Mouse (Mus musculus) kidney, adult 11 months (tissue): Measurements from ENCODE around the gene Irx5.

ENCODE experiments used
- DNase-seq: peaks from one replicate; pipeline ENCODE4 v3.0.0; 2022

The Irx5 gene

GRCm38 (mm10) chr8:92357398-92357981 is at the start of gene Irx5:
Gene Irx5 (plus strand): TSS chr8:92357625.
- peak; percentile 72 for DNase-seq

DNA sequence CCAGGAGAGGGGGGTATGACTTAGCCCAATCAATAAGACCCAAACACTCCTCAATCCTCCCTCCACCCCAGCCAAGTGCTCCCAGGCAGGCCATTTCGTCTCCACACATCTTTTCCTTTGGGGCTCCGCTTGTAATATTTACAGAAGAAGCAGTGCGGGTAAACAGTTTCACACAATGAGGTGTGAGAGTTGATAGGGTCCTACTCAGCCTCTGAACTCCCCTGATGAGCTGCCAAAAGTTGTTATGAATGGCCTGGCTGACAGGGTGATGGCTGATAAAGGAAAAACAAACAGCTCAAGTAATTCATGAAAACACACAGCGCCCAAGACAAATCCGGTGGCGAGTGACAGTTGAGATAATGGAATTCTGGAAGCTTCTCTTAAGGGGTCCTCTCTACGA is 45.2 kb upstream of the Irx5 start:
- no peak for DNase-seq

- DNase-seq = no peak
Measured at GRCm38 (mm10) chr8:92313707-92314106, 43.7 kb upstream of the Irx5 start.

GRCm38 (mm10) chr8:92323751-92324150 is 33.7 kb upstream of the Irx5 start:
- DNase-seq = no peak

GRCm38 (mm10) chr8:92327176-92327575 is 30.2 kb upstream of the Irx5 start:
- DNase-seq = no peak

GRCm38 (mm10) chr8:92329273-92329672 is 28.2 kb upstream of the Irx5 start:
- DNase-seq = no peak

- peak; percentile 7 for DNase-seq
Measured at GRCm38 (mm10) chr8:92331811-92332210, 25.6 kb upstream of the Irx5 start.

DNA sequence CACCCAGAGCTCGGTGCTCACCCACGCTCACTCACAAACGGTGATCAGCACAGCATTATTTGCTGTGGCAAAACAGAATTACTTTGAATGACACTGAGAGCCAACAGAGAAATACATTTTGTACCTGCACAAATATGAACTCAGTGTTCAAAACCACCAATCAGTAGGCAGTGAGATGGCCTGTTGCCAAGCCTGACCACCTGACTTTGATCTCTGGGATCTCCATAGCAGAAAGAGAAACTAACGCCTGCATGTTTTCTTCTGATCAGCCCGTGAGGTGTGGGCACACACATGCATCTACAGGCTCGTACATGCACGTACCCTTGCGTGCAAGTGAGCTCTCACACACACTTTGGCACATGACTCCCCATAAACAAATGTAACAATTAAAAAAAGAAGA is 24.0 kb upstream of the Irx5 start:
- no peak for DNase-seq

DNA sequence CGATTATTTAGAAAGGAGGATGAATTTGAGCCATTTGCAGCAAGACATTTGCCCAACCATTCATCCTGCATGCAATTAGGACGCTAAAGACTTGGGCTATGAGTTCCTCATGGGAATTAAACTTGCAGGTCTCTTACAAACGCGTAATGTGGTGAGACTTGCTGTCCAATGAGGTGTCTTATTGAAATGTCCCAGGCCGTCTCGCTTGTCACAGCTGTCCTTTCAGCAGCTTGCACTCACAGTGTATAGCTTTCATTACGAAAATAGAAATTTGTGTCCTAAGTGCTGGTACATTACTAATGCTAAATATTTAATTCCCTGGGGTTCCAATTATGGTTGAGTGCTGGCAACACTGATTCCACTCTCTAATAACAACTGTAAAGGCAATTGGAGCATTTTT is 22.3 kb upstream of the Irx5 start:
- no peak for DNase-seq

GRCm38 (mm10) chr8:92336041-92336440 is 21.4 kb upstream of the Irx5 start:
- no peak for DNase-seq

DNA sequence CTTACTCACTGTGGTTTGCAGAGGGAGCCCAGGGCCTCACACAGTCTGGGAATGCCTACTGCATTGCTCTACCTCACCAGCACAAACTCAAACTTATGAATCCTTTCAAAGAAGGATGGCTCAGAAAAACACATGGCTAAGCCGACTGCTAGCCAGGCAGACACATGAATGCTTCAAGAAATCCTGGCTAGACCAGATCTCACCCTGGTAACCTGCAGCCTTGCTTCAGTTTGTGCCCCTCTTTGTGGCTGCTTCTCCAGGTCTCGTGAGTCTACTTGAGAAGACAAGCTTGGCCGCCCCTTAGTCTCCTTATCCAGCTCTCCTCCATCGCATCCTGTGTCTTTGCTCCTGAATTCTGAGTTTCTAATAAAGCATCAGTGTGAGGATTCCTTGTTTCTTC is 13.9 kb upstream of the Irx5 start:
- DNase-seq = no peak

- DNase-seq = no peak
Measured at GRCm38 (mm10) chr8:92349898-92350486, 7.4 kb upstream of the Irx5 start.

GRCm38 (mm10) chr8:92353405-92353804 is 4.0 kb upstream of the Irx5 start:
- DNase-seq = no peak

- no peak for DNase-seq
Measured at GRCm38 (mm10) chr8:92354536-92355482, 2.6 kb upstream of the Irx5 start.

GRCm38 (mm10) chr8:92355701-92356612 is 1.5 kb upstream of the Irx5 start:
- DNase-seq = peak; percentile 96

GRCm38 (mm10) chr8:92356613-92357375 is 631 bp upstream of the Irx5 start:
- no peak for DNase-seq

- no peak for DNase-seq
Measured at GRCm38 (mm10) chr8:92358141-92358999, 945 bp downstream of the Irx5 start.

DNA sequence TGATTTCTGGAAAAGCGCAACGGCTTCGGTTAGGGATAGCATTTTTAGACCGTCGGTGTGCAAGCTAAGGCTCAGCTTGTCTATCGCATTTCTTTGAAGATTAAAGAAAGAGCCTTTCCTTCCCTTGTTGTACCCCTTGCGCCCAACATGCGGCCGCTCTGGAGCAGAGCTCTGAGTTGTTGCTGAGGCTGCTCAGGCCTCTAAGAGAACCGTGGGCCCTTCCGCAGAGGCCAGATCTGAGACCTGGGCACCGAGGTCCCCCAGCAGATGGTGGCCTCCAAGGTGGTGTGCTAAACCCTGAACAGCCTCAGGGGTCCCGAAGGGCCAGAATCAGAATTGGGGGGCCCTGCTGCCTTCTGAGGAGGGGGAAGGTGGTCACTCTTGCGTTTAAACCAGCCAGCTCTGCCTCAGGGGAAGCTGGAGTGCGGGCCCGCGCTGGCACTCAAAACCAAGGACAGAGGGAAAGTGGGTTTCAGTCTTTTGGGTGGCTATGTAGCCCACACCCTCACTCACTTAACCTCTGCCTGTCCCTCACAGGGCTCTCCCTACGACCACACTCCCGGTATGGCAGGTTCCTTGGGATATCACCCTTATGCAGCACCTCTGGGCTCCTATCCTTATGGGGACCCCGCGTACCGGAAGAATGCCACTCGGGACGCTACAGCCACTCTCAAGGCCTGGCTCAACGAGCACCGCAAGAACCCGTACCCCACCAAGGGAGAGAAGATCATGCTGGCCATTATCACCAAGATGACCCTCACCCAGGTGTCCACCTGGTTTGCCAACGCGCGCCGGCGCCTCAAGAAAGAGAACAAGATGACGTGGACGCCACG is 1.8 kb downstream of the Irx5 start:
- no peak for DNase-seq

- no peak for DNase-seq
Measured at GRCm38 (mm10) chr8:92359833-92360082, 2.3 kb downstream of the Irx5 start.

DNA sequence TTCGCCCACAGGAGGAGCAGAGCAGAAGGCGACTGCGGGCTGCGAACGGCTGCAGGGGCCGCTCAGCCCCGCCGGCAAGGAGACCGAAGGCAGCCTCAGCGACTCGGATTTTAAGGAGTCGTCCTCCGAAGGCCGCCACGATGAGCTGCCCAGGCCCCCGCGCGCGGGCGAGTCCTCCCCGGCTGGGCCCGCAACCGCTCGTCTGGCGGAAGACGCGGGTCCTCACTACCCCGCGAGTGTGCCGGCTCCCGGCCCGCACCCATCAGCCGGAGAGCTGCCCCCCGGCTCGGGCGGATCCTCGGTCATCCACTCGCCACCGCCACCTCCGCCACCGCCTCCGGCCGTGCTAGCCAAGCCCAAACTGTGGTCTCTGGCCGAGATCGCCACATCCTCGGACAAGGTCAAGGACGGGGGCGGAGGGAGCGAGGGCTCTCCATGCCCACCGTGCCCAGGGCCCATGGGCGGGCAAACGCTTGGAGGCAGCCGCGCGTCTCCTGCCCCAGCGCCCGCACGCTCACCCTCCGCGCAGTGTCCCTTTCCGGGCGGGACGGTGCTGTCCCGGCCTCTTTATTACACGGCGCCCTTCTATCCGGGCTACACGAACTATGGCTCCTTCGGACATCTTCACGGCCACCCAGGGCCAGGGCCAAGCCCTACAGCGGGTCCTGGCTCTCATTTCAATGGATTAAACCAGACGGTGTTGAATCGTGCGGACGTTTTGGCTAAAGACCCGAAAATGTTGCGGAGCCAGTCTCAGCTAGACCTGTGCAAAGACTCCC is 2.8 kb downstream of the Irx5 start:
- no peak for DNase-seq
